Mouse (Mus musculus) midbrain, embryonic 11.5 days (tissue): ENCODE results near the gene Coq5. TPM values are rescaled to one million over a fixed set of nuclear protein-coding genes. Genes with fewer than 3 reads are reported as not detected.

ENCODE experiments used
- ATAC-seq: fragments of 200-750 bp; cut with Nextera tagmentation; 2 replicates; pipeline ENCODE4 v1.8.0; 2017; ENCODE audit warnings: moderate TSS enrichment, moderate library complexity; ENCODE audit not compliant: low FRiP score
- DNase-seq: peaks from one replicate; pipeline ENCODE4 v3.0.0; 2015; ENCODE audit warnings: low spot score; ENCODE audit errors: missing footprints
- H3K27ac ChIP-seq: fragments of 300-500 bp; sonication (generic); 2 replicates; pipeline ENCODE4 v1.5.1; 2014; ENCODE audit warnings: low read depth, low read length
- H3K27me3 ChIP-seq: fragments of 300-500 bp; sonication (generic); 2 replicates; pipeline ENCODE4 v1.6.1; 2014; ENCODE audit warnings: mild to moderate bottlenecking, low read length, moderate library complexity, mixed read lengths; ENCODE audit not compliant: control insufficient read depth, insufficient read depth
- H3K36me3 ChIP-seq: fragments of 300-500 bp; sonication (generic); 2 replicates; pipeline ENCODE4 v1.6.1; 2014; ENCODE audit warnings: mild to moderate bottlenecking, low read length, moderate library complexity, mixed read lengths; ENCODE audit not compliant: control insufficient read depth, insufficient read depth
- H3K4me1 ChIP-seq: fragments of 300-500 bp; sonication (generic); 2 replicates; pipeline ENCODE4 v1.6.1; 2014; ENCODE audit warnings: low read length; ENCODE audit not compliant: control insufficient read depth, insufficient read depth
- H3K4me2 ChIP-seq: fragments of 300-500 bp; sonication (generic); 2 replicates; pipeline ENCODE4 v1.6.1; 2014; ENCODE audit warnings: mild to moderate bottlenecking, moderate library complexity
- H3K4me3 ChIP-seq: fragments of 300-500 bp; sonication (generic); 2 replicates; pipeline ENCODE4 v1.5.1; 2014; ENCODE audit warnings: low read depth, low read length
- H3K9ac ChIP-seq: fragments of 300-500 bp; sonication (generic); 2 replicates; pipeline ENCODE4 v1.6.1; 2014; ENCODE audit warnings: low read length
- H3K9me3 ChIP-seq: fragments of 300-500 bp; sonication (generic); 2 replicates; pipeline ENCODE4 v1.6.1; 2016; ENCODE audit warnings: low read length; ENCODE audit not compliant: control insufficient read depth
- WGBS: fragments of 180-500 bp; shearing (Covaris S2); extraction: QIAGEN DNeasy Blood & Tissue Kit; methylation state at CpG from one replicate; pipeline ENCODE4 v1.1.7; 2014; 5-methylcytosine and 5-hydroxymethylcytosine counted together
- polyA plus RNA-seq: library from polyadenylated mRNA; unstranded; fragments of >200 nt; fragmentation: Nextera tagmentation; extraction: Ambion mirVana; gene quantifications from 2 replicates; pipeline ENCODE4 v1.2.1, GENCODE M21; 2014

The Coq5 gene
- 58.6 and 59.1 TPM in 2 replicates for polyA plus RNA-seq

DNA sequence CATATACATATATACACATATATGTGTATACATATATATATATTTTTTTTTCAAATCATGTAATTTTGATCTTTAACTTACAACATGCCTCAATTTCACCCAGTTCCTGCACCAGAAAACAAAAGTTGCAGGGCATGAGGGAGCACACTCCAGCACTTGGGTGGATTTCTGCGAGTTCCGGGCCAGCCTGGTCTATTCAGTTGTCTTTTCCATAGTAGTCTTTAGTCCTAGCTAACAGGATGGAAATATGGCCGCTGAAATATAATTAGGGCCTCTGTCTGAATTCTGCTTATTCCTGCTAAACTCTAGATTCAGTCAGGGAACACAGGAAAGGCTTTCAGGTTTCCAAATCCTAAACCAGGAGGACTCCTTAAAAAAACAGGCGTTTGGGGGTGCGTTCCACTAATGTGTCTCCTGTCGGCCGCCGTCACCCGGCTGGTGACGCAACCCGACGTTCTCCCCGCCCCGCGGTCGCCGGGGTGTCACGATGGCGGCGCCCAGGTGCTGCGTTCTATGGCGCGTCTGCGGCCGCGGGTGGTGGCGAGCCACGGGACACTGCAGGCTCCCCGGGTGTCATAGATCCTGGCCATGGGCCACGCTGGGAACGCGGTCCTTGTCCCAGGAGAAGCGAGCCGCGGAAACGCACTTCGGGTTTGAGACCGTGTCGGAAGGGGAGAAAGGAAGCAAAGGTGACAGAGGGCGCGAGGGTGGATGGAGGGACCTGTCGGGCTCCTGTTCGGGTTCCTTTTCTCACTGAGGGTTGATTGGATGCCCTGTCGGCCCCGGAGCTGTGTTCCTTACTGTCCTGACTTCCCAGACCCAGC is at the start of gene Coq5:
Gene Coq5 (plus strand): TSS at position 441 of the 824 bp plus-strand sequence.
- Histone ChIP-seq H3K9me3 (no peaks in the 10 kb centered on the region), H3K27me3 (no peaks in the 10 kb centered on the region), H3K9ac (peak within 1 kb of the TSS; percentile 82), H3K4me2 (peak within 1 kb of the TSS; percentile 93), H3K4me1 (peaks cover 5% of the 10 kb centered on the region), H3K27ac (no peak within 1 kb of the TSS), H3K36me3 (no peaks in the 10 kb centered on the region), H3K4me3 (peak within 1 kb of the TSS; percentile 96)
- peak; percentile 98 for DNase-seq
- ATAC-seq: peak; percentile 88
- WGBS: 3% methylated on average over 45 of the region's 45 CpGs

DNA sequence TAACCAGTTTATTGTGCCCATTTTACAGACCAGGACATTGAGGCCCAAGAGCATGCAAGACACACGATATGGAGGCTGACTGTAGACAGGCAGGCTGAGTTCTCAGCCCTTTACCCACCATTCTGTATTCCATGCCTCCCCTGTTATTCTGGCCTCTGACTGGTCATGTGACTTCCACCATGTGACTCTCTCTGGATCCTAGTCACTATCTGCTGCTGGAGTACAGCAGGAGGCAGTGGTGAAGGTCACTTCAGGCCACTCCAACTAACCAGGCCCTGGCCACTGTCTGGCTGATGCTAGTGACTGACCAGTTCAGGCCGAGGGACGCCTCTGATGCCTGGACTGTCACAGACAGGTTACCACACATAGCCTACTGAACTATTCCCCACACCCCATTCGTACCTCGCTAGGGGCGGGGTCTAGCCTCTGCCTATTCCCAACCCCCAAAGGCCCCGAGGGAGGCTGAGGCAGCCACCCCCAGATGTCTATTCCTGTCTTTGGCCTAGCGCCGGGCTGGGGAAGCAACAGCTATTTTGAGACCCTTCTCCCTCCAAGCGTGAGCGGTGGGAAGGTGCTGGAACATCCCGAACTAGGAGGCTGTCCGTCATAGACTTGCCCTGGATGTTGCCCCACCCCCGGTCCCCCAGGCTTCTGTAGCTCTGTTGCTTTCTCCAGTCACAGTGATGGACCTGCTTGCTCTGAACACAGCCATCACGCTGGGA is 48.5 kb upstream of the Coq5 start:
- DNase-seq (no peak), ATAC-seq (no peak)
- 56% methylated on average over 15 of the region's 15 CpGs for WGBS
- Histone ChIP-seq H3K4me1 (peaks cover 6% of the 10 kb centered on the region), H3K9ac (no peak overlapping the region), H3K9me3 (no peaks in the 10 kb centered on the region), H3K4me2 (no peak overlapping the region), H3K36me3 (no peaks in the 10 kb centered on the region), H3K4me3 (no peak overlapping the region), H3K27me3 (peaks cover 15% of the 10 kb centered on the region), H3K27ac (no peak overlapping the region)

GRCm38 (mm10) chr5:115231552-115232120 is 47.8 kb upstream of the Coq5 start:
- H3K4me1 ChIP-seq: peaks cover 6% of the 10 kb centered on the region
- no peak overlapping the region for H3K4me2 ChIP-seq
- no peaks in the 10 kb centered on the region for H3K9me3 ChIP-seq
- no peak for DNase-seq
- peaks cover 15% of the 10 kb centered on the region for H3K27me3 ChIP-seq
- 48% methylated on average over 16 of the region's 16 CpGs for whole genome bisulfite sequencing
- no peak overlapping the region for H3K4me3 ChIP-seq
- no peak overlapping the region for H3K9ac ChIP-seq
- H3K27ac ChIP-seq: no peak overlapping the region
- H3K36me3 ChIP-seq: no peaks in the 10 kb centered on the region
- ATAC-seq: no peak

GRCm38 (mm10) chr5:115232516-115232915 is 47.0 kb upstream of the Coq5 start:
- peaks cover 15% of the 10 kb centered on the region for H3K27me3 ChIP-seq
- H3K4me1 ChIP-seq: peaks cover 6% of the 10 kb centered on the region
- H3K4me2 ChIP-seq: no peak overlapping the region
- DNase-seq (no peak), ATAC-seq (no peak)
- H3K36me3 ChIP-seq: no peaks in the 10 kb centered on the region
- no peaks in the 10 kb centered on the region for H3K9me3 ChIP-seq
- WGBS: 83% methylated on average over 6 of the region's 6 CpGs
- no peak overlapping the region for H3K4me3 ChIP-seq
- H3K27ac ChIP-seq: no peak overlapping the region
- no peak overlapping the region for H3K9ac ChIP-seq

- Histone ChIP-seq H3K4me2 (no peak overlapping the region), H3K9ac (no peak overlapping the region), H3K27me3 (peaks cover 15% of the 10 kb centered on the region), H3K36me3 (no peaks in the 10 kb centered on the region), H3K4me1 (peaks cover 6% of the 10 kb centered on the region), H3K9me3 (no peaks in the 10 kb centered on the region), H3K27ac (no peak overlapping the region), H3K4me3 (no peak overlapping the region)
- ATAC-seq: no peak
- 92% methylated on average over 14 of the region's 14 CpGs for WGBS
- DNase-seq: no peak
Observed at GRCm38 (mm10) chr5:115233031-115233780, 46.3 kb upstream of the Coq5 start.

GRCm38 (mm10) chr5:115234519-115234918 is 44.9 kb upstream of the Coq5 start:
- Histone ChIP-seq H3K4me2 (no peak overlapping the region), H3K36me3 (no peaks in the 10 kb centered on the region), H3K27ac (no peak overlapping the region), H3K4me1 (peaks cover 15% of the 10 kb centered on the region), H3K9ac (no peak overlapping the region), H3K4me3 (no peak overlapping the region), H3K27me3 (peaks cover 15% of the 10 kb centered on the region), H3K9me3 (no peaks in the 10 kb centered on the region)
- WGBS: 43% methylated on average over 6 of the region's 6 CpGs
- ATAC-seq (no peak), DNase-seq (no peak)

DNA sequence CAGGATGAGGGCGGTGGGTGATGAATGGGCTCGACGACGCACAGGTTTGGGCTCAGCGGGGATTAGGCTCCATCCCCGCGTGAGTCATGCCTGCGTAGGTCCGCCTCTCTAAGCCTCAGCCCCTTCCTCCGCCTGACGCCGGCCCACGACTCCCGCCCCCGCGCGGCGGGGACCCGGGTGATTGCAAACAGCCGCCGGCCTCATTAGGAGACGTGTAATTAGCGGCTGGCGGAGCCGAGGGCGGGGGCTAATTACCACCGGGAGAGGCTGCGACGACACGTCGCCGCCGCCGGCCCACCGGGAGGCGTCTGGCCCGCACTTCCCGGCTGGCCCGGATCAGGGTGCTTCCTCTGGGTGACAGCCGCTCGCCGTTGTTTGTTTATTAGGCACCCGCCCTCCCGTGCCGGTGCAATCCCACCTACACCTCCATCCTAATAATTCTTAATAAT is 44.1 kb upstream of the Coq5 start:
- no peaks in the 10 kb centered on the region for H3K9me3 ChIP-seq
- no peak overlapping the region for H3K27ac ChIP-seq
- H3K36me3 ChIP-seq: peaks cover 2% of the 10 kb centered on the region; the same call in 1 of the 2 replicates
- H3K27me3 ChIP-seq: peaks cover 15% of the 10 kb centered on the region
- peak overlapping the region; percentile 41 for H3K4me3 ChIP-seq
- ATAC-seq: peak; percentile 33
- DNase-seq: no peak
- under 1% methylated on average over 45 of the region's 45 CpGs for WGBS
- H3K4me1 ChIP-seq: peaks cover 15% of the 10 kb centered on the region
- peak overlapping the region; percentile 56 for H3K9ac ChIP-seq
- peak overlapping the region; percentile 77 for H3K4me2 ChIP-seq

GRCm38 (mm10) chr5:115235786-115236263 is 43.6 kb upstream of the Coq5 start, which contains the start of gene Pop5:
Gene Pop5, plus strand, starts transcription at chr5:115235836.
- WGBS: 2% methylated on average over 21 of the region's 21 CpGs
- ATAC-seq: peak; percentile 64
- peaks cover 15% of the 10 kb centered on the region for H3K27me3 ChIP-seq

More at GRCm38 (mm10) chr5:115235786-115236263, 43.6 kb upstream of the Coq5 start, which contains the start of gene Pop5:
- H3K27ac ChIP-seq: no peak within 1 kb of the TSS
- H3K4me2 ChIP-seq: peak within 1 kb of the TSS; percentile 77
- no peaks in the 10 kb centered on the region for H3K9me3 ChIP-seq
- H3K4me1 ChIP-seq: peaks cover 15% of the 10 kb centered on the region
- H3K4me3 ChIP-seq: peak within 1 kb of the TSS; percentile 41
- H3K36me3 ChIP-seq: peaks cover 7% of the 10 kb centered on the region; the same call in 1 of the 2 replicates
- peak; percentile 100 for DNase-seq
- H3K9ac ChIP-seq: peak within 1 kb of the TSS; percentile 56
